Mouse (Mus musculus) layer of hippocampus, adult 8-10 months (tissue): ENCODE results near the gene Phgr1. TPM values are rescaled to one million over a fixed set of nuclear protein-coding genes. Genes with fewer than 3 reads are reported as not detected.

Experiments used
- DNase-seq, 2 experiments: peaks; one replicate each; pipeline ENCODE4 v3.0.0; 2022; ENCODE audit warnings: low spot score in 2 of 2
- total RNA-seq, 4 experiments: library from RNA; stranded (reverse); gene quantifications; 2 replicates each; pipeline ENCODE4 v1.2.4; 2022

Phgr1 gene
- total RNA-seq, 4 experiments from 2014 or later = not detected

DNA sequence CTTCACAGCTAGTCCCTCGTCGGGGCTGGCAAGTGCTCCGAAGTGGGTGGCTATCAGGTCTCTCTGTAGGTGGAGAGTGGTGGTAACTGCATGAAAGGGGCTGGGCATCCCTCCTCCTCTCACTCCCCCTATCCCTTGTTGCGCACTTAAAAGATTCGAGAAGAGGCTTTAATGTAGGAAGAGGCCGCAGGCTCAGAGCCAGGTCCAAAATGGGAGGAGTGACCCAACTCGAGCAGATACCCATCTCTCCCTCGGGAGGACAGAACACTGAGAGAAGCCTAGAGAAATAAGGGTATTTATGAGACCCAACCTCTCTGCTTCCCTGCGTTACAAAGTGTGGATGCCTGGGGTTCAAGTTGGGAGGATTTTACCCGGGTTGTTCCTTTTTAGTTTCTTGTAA is 6.5 kb downstream of the Phgr1 start:
- no peak for DNase-seq

DNA sequence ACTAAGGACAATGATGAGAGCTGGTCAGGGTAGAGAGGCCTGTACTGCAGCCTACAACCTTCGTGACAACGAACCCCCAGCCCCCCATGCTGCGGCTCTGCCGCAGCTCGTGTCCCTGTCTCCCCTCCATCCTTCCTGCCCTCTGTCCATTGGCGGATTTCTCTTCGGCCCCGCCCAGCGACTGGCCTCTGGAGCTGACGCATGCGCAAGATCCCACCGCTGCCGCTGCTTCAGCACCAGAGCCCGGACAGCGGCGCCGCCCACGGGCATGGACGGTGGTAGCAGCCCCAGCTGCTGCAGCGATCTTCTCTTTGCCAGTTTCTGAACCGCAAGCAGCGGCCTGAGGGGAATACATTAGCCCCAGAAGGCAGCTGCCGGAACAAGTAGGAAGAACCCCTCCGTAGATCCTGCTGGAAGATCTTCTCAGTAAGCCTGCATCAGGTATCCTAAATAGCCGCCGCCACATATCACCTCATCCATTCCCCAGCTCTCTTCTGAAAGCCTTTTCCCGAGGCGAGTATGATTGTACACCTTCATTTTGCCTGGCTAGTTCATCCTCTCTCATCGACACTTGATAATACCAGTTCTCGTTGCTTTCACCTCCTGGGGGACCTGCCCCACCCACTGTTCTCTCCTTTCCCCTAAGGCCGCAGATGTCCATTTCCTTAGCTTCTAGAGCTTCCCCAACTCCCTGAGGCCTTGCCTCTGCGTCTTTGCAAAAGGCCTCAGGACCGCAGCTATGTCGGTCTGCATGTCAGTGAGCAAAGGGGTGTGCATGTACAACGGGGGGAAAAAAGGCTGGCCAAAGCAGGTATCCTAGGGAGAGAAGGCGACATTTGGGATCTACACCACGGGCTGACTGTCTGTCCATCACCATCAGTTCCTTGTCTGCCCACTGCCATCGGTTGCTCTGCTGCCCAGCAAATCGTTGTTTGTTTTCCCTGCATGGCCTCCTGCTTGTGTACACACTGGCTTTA is 7.2 kb downstream of the Phgr1 start, which contains the start of gene Disp2:
TSS of gene Disp2 (plus strand) at position 216 of the 977 bp plus-strand sequence.
- peak; percentile 92 to 95 for DNase-seq

DNA sequence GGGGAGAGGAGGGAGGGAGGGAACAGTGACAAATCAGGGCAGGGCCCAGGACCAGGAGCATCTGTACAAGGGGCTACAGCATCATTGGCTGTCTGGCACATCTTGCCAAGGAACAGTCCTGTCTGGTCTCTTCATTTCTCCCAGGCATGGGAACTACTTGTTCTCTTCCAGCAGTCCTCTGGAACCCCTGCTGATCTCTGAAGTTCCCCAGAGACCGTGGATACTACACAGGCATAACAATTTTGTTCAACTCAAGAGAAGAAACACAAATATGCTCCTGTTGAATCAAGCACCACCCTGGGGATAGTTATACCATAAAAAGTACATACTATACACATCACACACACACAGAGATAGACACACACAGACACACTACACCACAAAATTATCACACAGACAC is 8.5 kb downstream of the Phgr1 start:
- DNase-seq = no peak

DNA sequence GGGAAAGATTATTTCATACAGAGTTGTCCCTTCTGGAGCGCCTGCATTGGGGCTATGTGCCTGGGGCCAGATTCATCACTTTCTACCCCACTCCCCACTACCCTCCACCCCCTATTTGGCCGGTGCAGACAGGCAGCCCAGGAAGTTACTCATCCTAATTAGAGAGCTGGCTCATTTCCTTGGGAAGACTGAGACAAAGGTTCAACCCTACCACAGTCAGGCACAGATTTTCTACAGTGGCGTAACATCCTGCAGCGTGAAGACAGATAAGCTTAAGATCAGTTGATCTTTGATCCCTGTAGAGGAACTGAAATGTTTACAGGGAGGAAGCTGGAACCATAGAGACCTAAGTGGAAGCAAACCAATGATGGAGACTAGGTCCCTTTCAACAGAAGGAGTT is 9.7 kb downstream of the Phgr1 start:
- no peak for DNase-seq

DNA sequence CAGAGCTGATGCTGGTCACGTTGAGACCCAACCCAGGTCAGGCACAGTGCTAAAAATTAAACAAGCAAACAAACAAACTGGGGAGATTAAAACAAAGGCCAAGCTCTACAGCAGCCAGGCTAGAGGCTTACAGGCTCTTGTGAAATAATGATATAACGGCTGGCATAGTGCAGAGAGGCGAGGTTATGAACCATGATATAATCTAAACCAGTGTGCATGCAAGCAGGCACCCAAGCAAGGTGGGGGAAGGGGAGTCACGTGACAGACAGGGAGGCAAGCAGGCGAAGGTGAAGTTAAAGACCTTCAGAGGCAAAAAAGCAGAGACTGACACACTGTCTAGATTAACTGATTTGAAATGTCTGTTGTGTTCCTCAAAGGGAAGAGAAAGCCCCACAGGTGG is 10.5 kb downstream of the Phgr1 start:
- no peak for DNase-seq

DNA sequence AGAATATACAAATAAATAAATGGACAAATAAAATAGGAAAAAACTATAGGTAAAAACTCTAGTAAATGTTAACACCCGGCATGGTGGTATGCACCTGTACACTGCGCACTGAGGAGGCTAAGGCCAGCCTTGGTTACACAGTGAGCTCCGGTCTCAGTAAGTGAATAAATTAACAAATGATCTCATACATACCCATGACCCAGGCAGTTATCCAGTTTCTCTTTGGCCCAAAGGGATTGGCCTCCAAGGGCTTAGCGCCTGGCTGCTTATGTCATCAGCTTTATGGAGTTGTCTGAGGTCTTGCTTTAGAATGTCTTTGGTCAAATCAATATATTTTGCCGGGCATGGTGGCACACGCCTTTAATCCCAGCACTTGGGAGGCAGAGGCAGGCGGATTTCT is 11.1 kb downstream of the Phgr1 start:
- no peak for DNase-seq

DNA sequence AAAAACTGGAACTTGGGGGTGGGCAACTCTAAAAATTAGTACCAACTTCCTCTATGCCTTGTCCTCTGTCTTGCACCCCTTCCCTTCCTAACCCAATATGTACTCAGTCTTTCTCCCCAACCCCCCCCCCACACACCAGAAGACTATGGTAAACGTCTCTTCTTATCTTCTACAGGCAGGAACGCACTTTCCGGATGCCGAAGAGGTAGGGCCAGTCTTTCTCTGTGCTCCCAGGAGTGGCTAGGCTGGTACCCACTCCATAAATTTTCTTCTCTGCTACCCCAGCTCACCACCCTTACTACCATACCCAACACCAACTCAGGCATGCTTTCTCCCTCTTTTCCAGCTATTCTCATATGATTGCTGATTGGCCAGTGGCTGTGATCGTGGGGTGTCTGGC is 14.0 kb downstream of the Phgr1 start:
- DNase-seq = no peak

DNA sequence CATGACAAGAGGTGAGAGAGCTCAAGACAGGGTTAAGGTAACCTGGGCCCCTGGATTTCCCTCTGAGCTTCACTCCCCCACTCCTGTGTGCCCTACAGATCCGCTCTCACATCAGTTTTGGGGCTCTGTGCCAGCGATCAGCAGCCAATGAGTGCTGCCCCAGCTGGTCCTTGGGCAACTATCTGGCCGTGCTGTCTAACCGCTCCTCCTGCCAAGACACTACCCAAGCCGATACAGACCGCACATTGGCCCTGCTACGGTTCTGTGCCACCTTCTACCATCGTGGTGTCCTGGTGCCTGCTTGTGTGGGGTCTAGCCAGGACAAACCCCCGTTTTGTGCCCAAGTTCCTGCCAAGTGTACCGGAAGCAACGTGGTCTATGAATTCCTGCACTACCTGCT is 16.9 kb downstream of the Phgr1 start:
- peak in 1 of 2 experiments; percentile 63 for DNase-seq

GRCm38 (mm10) chr2:118790221-118790550 is 17.6 kb downstream of the Phgr1 start:
- DNase-seq = no peak

DNA sequence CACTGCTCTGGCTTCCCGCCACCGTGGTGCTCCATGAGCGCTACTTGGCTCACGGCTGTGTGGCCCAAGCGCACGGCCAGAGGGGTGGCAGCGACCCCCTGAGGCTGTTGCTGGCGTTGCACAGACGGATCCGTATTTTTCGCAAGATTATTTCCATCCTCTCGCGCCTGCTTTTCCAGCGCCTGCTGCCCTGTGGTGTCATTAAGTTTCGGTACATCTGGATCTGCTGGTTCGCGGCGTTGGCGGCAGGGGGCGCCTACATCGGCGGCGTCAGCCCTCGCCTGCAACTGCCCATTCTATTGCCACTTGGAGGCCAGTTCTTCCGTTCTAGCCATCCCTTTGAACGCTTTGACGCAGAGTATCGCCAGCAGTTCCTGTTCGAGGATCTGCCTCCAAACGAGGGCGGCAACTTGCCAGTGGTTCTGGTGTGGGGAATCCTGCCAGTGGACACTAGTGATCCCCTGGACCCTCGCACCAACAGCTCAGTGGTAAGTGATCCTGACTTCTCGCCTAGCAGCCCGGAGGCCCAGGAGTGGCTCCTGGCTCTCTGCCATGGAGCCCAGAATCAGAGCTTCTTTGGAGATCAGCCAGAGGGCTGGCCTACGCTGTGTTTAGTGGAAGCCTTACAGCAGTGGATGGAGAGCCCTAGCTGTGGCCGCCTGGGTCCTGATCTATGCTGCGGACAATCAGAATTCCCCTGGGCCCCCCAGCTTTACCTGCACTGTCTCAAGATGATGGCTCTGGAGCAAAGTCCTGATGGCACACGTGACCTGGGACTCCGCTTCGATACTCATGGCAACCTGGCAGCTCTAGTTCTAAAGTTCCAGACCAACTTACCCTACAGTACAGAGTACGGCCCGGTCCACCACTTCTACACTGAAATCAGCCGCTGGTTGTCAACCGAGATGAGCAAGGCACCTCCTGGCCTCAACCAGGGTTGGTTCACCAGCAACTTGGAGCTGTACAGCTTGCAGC is 18.3 kb downstream of the Phgr1 start:
- peak in 1 of 2 experiments; percentile 55 for DNase-seq

- DNase-seq = no peak
Observed at GRCm38 (mm10) chr2:118791591-118792258, 19.2 kb downstream of the Phgr1 start.

GRCm38 (mm10) chr2:118792259-118792613 is 19.7 kb downstream of the Phgr1 start:
- DNase-seq = no peak

DNA sequence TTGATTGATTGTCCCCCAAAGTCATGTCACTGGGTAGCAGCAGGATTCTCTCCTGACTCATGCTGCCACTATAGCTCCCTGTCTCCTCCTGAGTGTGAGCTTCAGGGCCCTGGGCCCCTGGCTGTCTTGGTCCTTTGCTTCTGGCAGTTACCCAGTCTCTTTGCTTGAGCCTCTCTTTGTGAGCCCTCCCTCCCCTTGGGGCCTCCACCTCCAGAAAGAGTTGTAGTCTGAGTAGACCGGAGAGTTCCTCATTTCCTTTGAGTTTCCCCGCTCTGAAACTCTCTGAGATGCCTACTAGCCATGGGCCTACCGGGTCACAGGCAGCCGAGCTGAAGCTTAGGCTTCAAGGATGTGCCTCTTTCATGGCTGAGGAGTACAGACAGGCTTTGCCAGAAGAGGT is 21.1 kb downstream of the Phgr1 start:
- no peak for DNase-seq

DNA sequence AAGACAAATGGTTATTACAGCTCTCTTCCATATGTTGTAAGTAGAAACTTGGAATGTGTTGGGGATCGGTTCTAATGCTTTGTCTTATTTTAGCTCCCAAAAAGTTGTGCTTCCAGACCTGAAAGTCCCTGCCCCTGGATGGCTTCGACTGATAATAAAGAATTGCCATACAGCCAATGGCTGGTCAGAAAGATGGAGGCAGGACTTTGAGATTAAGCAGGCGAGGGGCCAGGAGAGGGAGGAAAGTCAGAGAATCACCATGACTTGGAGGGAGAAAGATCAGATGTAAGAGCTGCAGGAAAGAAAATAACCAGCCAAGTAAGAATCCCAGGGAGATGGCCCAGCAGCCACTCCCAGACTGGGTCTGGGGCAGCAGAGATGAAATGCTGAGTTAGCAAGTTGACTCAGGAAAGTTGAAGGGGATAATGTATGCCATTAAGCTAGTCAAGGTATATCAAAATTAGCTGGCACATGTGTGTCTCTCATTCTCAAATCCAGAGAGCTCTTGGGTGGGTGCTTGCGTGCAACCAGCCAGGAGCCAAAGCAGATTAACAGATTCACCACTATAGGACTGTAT is 30.1 kb downstream of the Phgr1 start:
- DNase-seq = no peak

DNA sequence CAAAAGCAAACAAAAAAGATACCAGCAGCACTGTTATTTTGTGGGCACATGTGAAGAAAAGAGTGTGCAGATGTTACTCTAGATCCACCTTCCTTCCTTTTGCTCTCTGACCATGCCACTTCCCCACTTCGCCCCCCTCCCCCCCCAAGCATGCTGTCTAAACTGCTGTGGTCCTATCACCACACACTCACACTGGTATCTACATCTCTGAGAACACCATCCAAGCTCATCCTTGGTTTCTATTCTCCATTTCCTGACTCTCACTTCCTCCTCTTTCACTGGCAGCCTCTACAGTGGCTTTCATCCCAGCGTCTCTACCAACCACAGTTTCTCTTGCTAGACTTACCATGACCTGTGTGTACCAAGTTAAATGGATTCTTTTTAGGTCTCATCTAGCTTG is 31.9 kb downstream of the Phgr1 start:
- DNase-seq = no peak

GRCm38 (mm10) chr2:118805137-118805536 is 32.6 kb downstream of the Phgr1 start:
- no peak for DNase-seq

DNA sequence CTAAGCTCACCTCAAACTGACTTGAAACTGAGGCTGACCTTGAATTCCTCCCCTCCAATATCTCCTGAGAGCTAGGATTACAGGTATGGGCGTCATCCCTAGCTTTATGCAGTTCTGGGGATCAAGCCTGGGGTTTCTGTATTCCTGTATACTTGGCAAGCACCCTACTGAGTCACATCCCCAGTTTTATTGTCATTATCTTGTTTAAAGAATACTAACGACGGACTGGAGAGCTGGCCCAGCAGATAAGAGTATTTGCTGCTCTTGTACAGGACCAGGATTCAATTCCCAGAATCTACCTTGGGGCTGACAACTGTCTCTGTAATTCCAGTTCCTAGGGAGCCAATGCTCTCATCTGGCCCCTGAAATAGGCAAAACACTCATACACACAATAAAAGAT is 33.2 kb downstream of the Phgr1 start:
- no peak for DNase-seq

- no peak for DNase-seq
Observed at GRCm38 (mm10) chr2:118806860-118807259, 34.3 kb downstream of the Phgr1 start.

- no peak for DNase-seq
Observed at GRCm38 (mm10) chr2:118810861-118811260, 38.3 kb downstream of the Phgr1 start.

DNA sequence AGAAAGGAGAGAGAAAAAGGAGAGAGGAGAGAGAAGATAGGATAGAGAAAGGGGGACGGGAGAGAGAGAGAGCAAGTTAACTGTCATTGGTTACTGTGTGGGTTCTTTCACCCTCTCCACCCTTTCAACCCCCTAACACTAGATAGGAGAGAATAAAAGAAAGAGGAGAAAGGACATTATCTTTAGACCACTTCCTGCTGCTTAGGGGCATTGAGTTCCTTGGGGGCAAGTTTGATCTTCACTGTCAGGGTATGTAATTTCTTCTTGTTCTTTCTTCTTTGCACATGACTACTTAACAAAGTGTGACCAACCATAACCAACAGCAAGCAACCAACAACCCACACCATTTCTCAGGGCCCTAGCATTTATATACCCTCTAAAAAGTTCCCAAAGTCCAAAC is 40.2 kb downstream of the Phgr1 start:
- DNase-seq = no peak
